16 mouse cellular contexts compared by ENCODE assay signal in genomic region chr5:108823276-108823675, GRCm38 (mm10). TPM values are rescaled to one million over a fixed set of nuclear protein-coding genes. Genes with fewer than 3 reads are reported as not detected.
DNase-seq lines count a peak whose midpoint lies in the region; ATAC-seq lines count a peak whose summit lies in the region.
"Had no signal": no experiment of that assay in that cellular context is flagged by ENCODE, and none has a peak within 500 bp of the region (broad histone marks: within the 10 kb centered on the region; RNA-seq: fewer than 3 reads in every experiment).

No protein-coding gene starts in this region.

- 82% methylated on average over 2 of the region's 2 CpGs for WGBS in embryonic facial prominence, embryonic 14.5 days
- WGBS in embryonic facial prominence, embryonic 10.5 days: 86% methylated on average over 2 of the region's 2 CpGs

- DNase-seq in embryonic facial prominence, embryonic 14.5 days (ENCODE audit: low spot score): peak; percentile 0
- DNase-seq in embryonic facial prominence, embryonic 10.5 days (ENCODE audit: low spot score): no peak
- DNase-seq in lung, postnatal 36 days: peak; percentile 15
- no peak for DNase-seq in lung, postnatal 14 days
- DNase-seq in adipocyte (ENCODE audit: low spot score): peak; percentile 85
- peak; percentile 1 for DNase-seq in brain, adult 2 months (ENCODE audit: low read depth, low spot score)
- DNase-seq: B cell, adult 2 months had no signal

- no peak overlapping the region for H3K27ac ChIP-seq in embryonic facial prominence, embryonic 14.5 days (replicated peaks; ENCODE audit: low read depth, low read length)
- H3K27ac ChIP-seq in embryonic facial prominence, embryonic 10.5 days (replicated peaks): no peak overlapping the region
- H3K27ac ChIP-seq: hindbrain, embryonic 15.5 days had no signal

- H3K27me3 ChIP-seq in embryonic facial prominence, embryonic 14.5 days (replicated peaks; ENCODE audit: control insufficient read depth, insufficient read depth, low read length): no peaks in the 10 kb centered on the region
- no peaks in the 10 kb centered on the region for H3K27me3 ChIP-seq in embryonic facial prominence, embryonic 10.5 days (replicated peaks; ENCODE audit: low read depth, poor library complexity, severe bottlenecking)
- H3K27me3 ChIP-seq: hindbrain, embryonic 15.5 days had no signal

- no peaks in the 10 kb centered on the region for H3K4me1 ChIP-seq in embryonic facial prominence, embryonic 14.5 days (ENCODE audit: control insufficient read depth, insufficient read depth, low read length)
- H3K4me1 ChIP-seq in embryonic facial prominence, embryonic 10.5 days: no peaks in the 10 kb centered on the region
- H3K4me1 ChIP-seq: hindbrain, embryonic 15.5 days had no signal

- H3K36me3 ChIP-seq in embryonic facial prominence, embryonic 14.5 days (ENCODE audit: control insufficient read depth, insufficient read depth, low read length): no peaks in the 10 kb centered on the region
- no peaks in the 10 kb centered on the region for H3K36me3 ChIP-seq in embryonic facial prominence, embryonic 10.5 days (replicated peaks)
- H3K36me3 ChIP-seq: hindbrain, embryonic 15.5 days had no signal

- H3K9ac ChIP-seq in embryonic facial prominence, embryonic 14.5 days (ENCODE audit: low read depth, low read length): no peak overlapping the region
- H3K9ac ChIP-seq: hindbrain, embryonic 15.5 days had no signal

- H3K9me3 ChIP-seq in embryonic facial prominence, embryonic 14.5 days (ENCODE audit: control insufficient read depth, low read length): no peaks in the 10 kb centered on the region
- 0 out of 2 replicates have a peak, but pooled peaks cover 4% of the 10 kb centered on the region for H3K9me3 ChIP-seq in embryonic facial prominence, embryonic 10.5 days
- H3K9me3 ChIP-seq: hindbrain, embryonic 15.5 days had no signal

- H3K4me3 ChIP-seq in embryonic facial prominence, embryonic 14.5 days (ENCODE audit: low read depth, low read length): no peak overlapping the region
- H3K4me3 ChIP-seq in embryonic facial prominence, embryonic 10.5 days: no peak overlapping the region
- H3K4me3 ChIP-seq: hindbrain, embryonic 15.5 days had no signal

- ATAC-seq in embryonic facial prominence, embryonic 14.5 days (ENCODE audit: low read depth): no peak
- no peak for ATAC-seq in inflammation-experienced regulatory T-cells, adult 6 months
- no peak for ATAC-seq in granulocyte monocyte progenitor cell, adult 5-6 weeks (replicated peaks; ENCODE audit: poor library complexity, severe bottlenecking)

- no peak overlapping the region for H3K4me2 ChIP-seq in embryonic facial prominence, embryonic 14.5 days (ENCODE audit: low read depth, low read length)
- H3K4me2 ChIP-seq: hindbrain, embryonic 15.5 days had no signal

RNA-seq across cellular contexts. Expression of gene Vmn2r8, which starts 14.6 kb away (rescaled TPM):
- not detected in 2 replicates for polyA plus RNA-seq in embryonic facial prominence, embryonic 14.5 days (2014; fragmentation: Nextera tagmentation; extraction: Ambion mirVana)
- polyA plus RNA-seq in embryonic facial prominence, embryonic 10.5 days (2016; fragmentation: Nextera tagmentation; extraction: Ambion mirVana): not detected in 2 replicates
- polyA plus RNA-seq in inflammation-experienced regulatory T-cells, adult 6 months (2017; shearing (Covaris generic)): not detected
- not detected in 2 replicates for total RNA-seq in granulocyte monocyte progenitor cell, adult 5-6 weeks (2014; fragmentation: Nextera tagmentation)
- not detected in 2 replicates for total RNA-seq in granulocyte monocyte progenitor cell, adult 5-6 weeks (2017)
- total RNA-seq: ES-E14; left cerebral cortex, postnatal 36 days had no signal
- polyA plus RNA-seq: gonadal fat pad, adult 2 months; heart, postnatal 0 days; hindbrain, embryonic 15.5 days; liver, embryonic 16.5 days had no signal

RNA-seq across cellular contexts. Expression of gene Tmed11, which starts 28.1 kb away (rescaled TPM):
- not detected in 2 replicates for polyA plus RNA-seq in embryonic facial prominence, embryonic 14.5 days (2014; fragmentation: Nextera tagmentation; extraction: Ambion mirVana)
- not detected in 2 replicates for polyA plus RNA-seq in embryonic facial prominence, embryonic 10.5 days (2016; fragmentation: Nextera tagmentation; extraction: Ambion mirVana)
- not detected for polyA plus RNA-seq in inflammation-experienced regulatory T-cells, adult 6 months (2017; shearing (Covaris generic))
- total RNA-seq in granulocyte monocyte progenitor cell, adult 5-6 weeks (2014; fragmentation: Nextera tagmentation): not detected in 2 replicates
- not detected in 2 replicates for total RNA-seq in granulocyte monocyte progenitor cell, adult 5-6 weeks (2017)
- total RNA-seq: ES-E14; left cerebral cortex, postnatal 36 days had no signal
- polyA plus RNA-seq: gonadal fat pad, adult 2 months; heart, postnatal 0 days; hindbrain, embryonic 15.5 days; testis, adult 2 months had no signal

RNA-seq across cellular contexts. Expression of gene Vmn2r9, which starts 29.1 kb away (rescaled TPM):
- polyA plus RNA-seq in embryonic facial prominence, embryonic 14.5 days (2014; fragmentation: Nextera tagmentation; extraction: Ambion mirVana): not detected in 2 replicates
- polyA plus RNA-seq in embryonic facial prominence, embryonic 10.5 days (2016; fragmentation: Nextera tagmentation; extraction: Ambion mirVana): not detected in 2 replicates
- polyA plus RNA-seq in inflammation-experienced regulatory T-cells, adult 6 months (2017; shearing (Covaris generic)): under 1 TPM in 1 of 3 experiments, not detected in 2; 0.13 TPM
- not detected in 2 replicates for total RNA-seq in granulocyte monocyte progenitor cell, adult 5-6 weeks (2014; fragmentation: Nextera tagmentation)
- not detected in 2 replicates for total RNA-seq in granulocyte monocyte progenitor cell, adult 5-6 weeks (2017)
- total RNA-seq: ES-E14; left cerebral cortex, postnatal 36 days had no signal
- polyA plus RNA-seq: gonadal fat pad, adult 2 months; heart, postnatal 0 days; hindbrain, embryonic 15.5 days; liver, embryonic 16.5 days; testis, adult 2 months had no signal

RNA-seq across cellular contexts. Expression of gene Rnf212, which starts 48.5 kb away (rescaled TPM):
- not detected in 2 replicates for polyA plus RNA-seq in embryonic facial prominence, embryonic 14.5 days (2014; fragmentation: Nextera tagmentation; extraction: Ambion mirVana)
- polyA plus RNA-seq in embryonic facial prominence, embryonic 10.5 days (2016; fragmentation: Nextera tagmentation; extraction: Ambion mirVana): 0.92 TPM in 1 of 2 replicates, not detected in the other
- polyA plus RNA-seq in inflammation-experienced regulatory T-cells, adult 6 months (2017; shearing (Covaris generic)): not detected
- total RNA-seq in granulocyte monocyte progenitor cell, adult 5-6 weeks (2014; fragmentation: Nextera tagmentation): not detected in 2 replicates
- total RNA-seq in granulocyte monocyte progenitor cell, adult 5-6 weeks (2017): not detected in 2 replicates
- total RNA-seq: left cerebral cortex, postnatal 36 days had no signal
- polyA plus RNA-seq: gonadal fat pad, adult 2 months; heart, postnatal 0 days; hindbrain, embryonic 15.5 days had no signal

Comparison
In these comparisons a context has a peak if more than half of its experiments do, and no peak if none do; other contexts are left out.
1. DNase-seq: peak in embryonic facial prominence, embryonic 14.5 days (single experiment), lung, postnatal 36 days (single experiment), adipocyte (single experiment) and brain, adult 2 months (single experiment); none in embryonic facial prominence, embryonic 10.5 days (single experiment) and lung, postnatal 14 days (single experiment).